Mouse (Mus musculus) subcutaneous adipose tissue, adult 2 months (tissue): ENCODE results near the gene Gm10139. TPM values are rescaled to one million over a fixed set of nuclear protein-coding genes. Genes with fewer than 3 reads are reported as not detected.

Experiments
- polyA plus RNA-seq: library from polyadenylated mRNA; depleted of rRNA; stranded (reverse); fragments of >200 nt; gene quantifications from 2 replicates; pipeline ENCODE4 v1.2.3, GENCODE M21; 2012; ENCODE audit warnings: low replicate concordance; rRNA removed

The Gm10139 gene
- polyA plus RNA-seq, result not detected in 2 replicates

GRCm38 (mm10) chr13:65512378-65512777 is at the start of gene Gm10139:
Gene Gm10139 (plus strand): TSS chr13:65512678.

Other genes starting within 250 kb of the Gm10139 start
- gene Zfp369, start 233.9 kb upstream of the Gm10139 start, polyA plus RNA-seq, result 18.1 and 25.4 TPM in 2 replicates